Mouse (Mus musculus): ENCODE results near the gene Apba3.

GRCm38 (mm10) chr10:81231436-81231835, 35.3 kb upstream of the Apba3 start:
- no peak for TF ChIP-seq CTCF (conservative IDR thresholded peaks at IDR 0.05; ENCODE audit: low read length)
- no peak for TF ChIP-seq NANOG (IDR thresholded peaks at IDR 0.05; ENCODE audit: borderline replicate concordance, low read length)
- no peak for TF ChIP-seq POU5F1 (IDR thresholded peaks at IDR 0.05; ENCODE audit: borderline replicate concordance, low read length)

All from E14TG2a.4 (cell line).